In genomic region chr10:67483371-67483770, GRCm38 (mm10) we compare ENCODE assay signal across 14 mouse cellular contexts. TPM values are rescaled to one million over a fixed set of nuclear protein-coding genes. Genes with fewer than 3 reads are reported as not detected.
DNase-seq lines count a peak whose midpoint lies in the region.
"Had no signal": no experiment of that assay in that cellular context is flagged by ENCODE, and none has a peak within 500 bp of the region (broad histone marks: within the 10 kb centered on the region; RNA-seq: fewer than 3 reads in every experiment).

No protein-coding gene starts in this region.

- DNase-seq in layer of hippocampus, adult 18-20 months (ENCODE audit: low spot score in 2 of 2) = peak; percentile 22 to 45
- no peak for DNase-seq in layer of hippocampus, postnatal 25 days (ENCODE audit: extremely low spot score in 1 of 2, low spot score in 1 of 2)
- peak; percentile 32 to 34 for DNase-seq in right cerebral cortex, adult 2 months (ENCODE audit: low spot score in 2 of 2)
- DNase-seq in right cerebral cortex, postnatal 4 days = no peak
- DNase-seq in Muller cell, postnatal 12 days (ENCODE audit: inconsistent ontology term) = peak; percentile 41
- DNase-seq in right cerebral cortex, postnatal 36 days (ENCODE audit: low spot score in 2 of 2) = peak; percentile 8 to 10
- DNase-seq in liver = no peak
- DNase-seq in cerebellum, adult 8-10 months = no peak
- DNase-seq: cerebellum, adult 2 months; gastrocnemius, postnatal 10 days; heart, adult 18-20 months; kidney, adult 18-20 months; kidney, postnatal 14 days; thymus, postnatal 25 days had no signal

RNA-seq across cellular contexts. Expression of gene Egr2, which starts 51.9 kb away (rescaled TPM):
- total RNA-seq in layer of hippocampus, adult 18-20 months (2021) = 1 to 10 TPM; 6.4 to 7.0 TPM
- 1 to 10 TPM; 2.2 to 2.3 TPM for total RNA-seq in layer of hippocampus, postnatal 25 days (2021)

Comparison
In these comparisons a context has a peak if more than half of its experiments do, and no peak if none do; other contexts are left out.
1. DNase-seq: peak in layer of hippocampus, adult 18-20 months (2 of 2), right cerebral cortex, adult 2 months (2 of 2), Muller cell, postnatal 12 days (single experiment) and right cerebral cortex, postnatal 36 days (2 of 2); none in layer of hippocampus, postnatal 25 days (0 of 2), right cerebral cortex, postnatal 4 days (single experiment), liver (single experiment) and cerebellum, adult 8-10 months (single experiment).